Mouse (Mus musculus) testis, adult 2 months (tissue): ENCODE results near the gene Cyp2c23.

ENCODE experiments used
- CTCF ChIP-seq: fragments of 200-500 bp; IDR thresholded peaks from 2 replicates; pipeline ENCODE4 v1.5.1; 2012; ENCODE audit warnings: low read depth, mild to moderate bottlenecking, inconsistent platforms, low read length, moderate library complexity; ENCODE audit not compliant: control insufficient read depth, insufficient read depth, insufficient replicate concordance
- POLR2A ChIP-seq: fragments of 200-500 bp; IDR thresholded peaks from 2 replicates; pipeline ENCODE4 v1.6.1; 2012; ENCODE audit warnings: low read depth, mild to moderate bottlenecking, inconsistent platforms, low read length, moderate library complexity; ENCODE audit not compliant: control insufficient read depth

DNA sequence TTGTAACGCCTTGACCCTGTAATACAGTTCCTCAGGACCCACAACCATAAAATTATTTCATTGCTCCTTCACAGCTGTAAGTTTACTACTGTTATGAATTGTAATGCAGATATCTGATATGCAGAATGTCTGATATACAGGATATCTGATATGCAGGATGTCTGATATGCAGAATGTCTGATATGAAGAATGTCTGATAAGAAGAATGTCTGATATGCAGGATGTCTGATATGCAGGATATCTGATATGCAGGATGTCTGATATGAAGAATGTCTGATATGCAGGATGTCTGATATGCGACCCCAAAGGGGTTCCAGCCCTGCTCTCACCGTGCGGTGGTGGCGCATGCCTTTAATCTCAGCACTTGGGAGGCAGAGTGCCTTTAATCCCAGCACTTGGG lies 47.0 kb downstream of the Cyp2c23 start:
- TF ChIP-seq CTCF: no peak
- TF ChIP-seq POLR2A: no peak
